Mouse (Mus musculus): ENCODE results near the gene Lmx1b.

The Lmx1b gene

GRCm38 (mm10) chr2:33643721-33644713, 3.7 kb upstream of the Lmx1b start:
- 14% methylated on average over 50 of the region's 50 CpGs for WGBS

- 4% methylated on average over 42 of the region's 42 CpGs for WGBS
Observed at GRCm38 (mm10) chr2:33642650-33643458, 2.5 kb upstream of the Lmx1b start.

- 5% methylated on average over 40 of the region's 41 CpGs for WGBS
Observed at GRCm38 (mm10) chr2:33641859-33642571, 1.7 kb upstream of the Lmx1b start.

- WGBS = 2% methylated on average over 54 of the region's 56 CpGs
Observed at GRCm38 (mm10) chr2:33640978-33641858, 907 bp upstream of the Lmx1b start.

GRCm38 (mm10) chr2:33639301-33640170, 775 bp downstream of the Lmx1b start:
- WGBS = 1% methylated on average over 71 of the region's 71 CpGs

GRCm38 (mm10) chr2:33638141-33638733, 2.1 kb downstream of the Lmx1b start:
- 63% methylated on average over 6 of the region's 6 CpGs for WGBS

- 18% methylated on average over 7 of the region's 7 CpGs for WGBS
Observed at GRCm38 (mm10) chr2:33637288-33637687, 3.0 kb downstream of the Lmx1b start.

- whole genome bisulfite sequencing = 6% methylated on average over 26 of the region's 26 CpGs
Observed at GRCm38 (mm10) chr2:33636628-33637188, 3.6 kb downstream of the Lmx1b start.

- 6% methylated on average over 21 of the region's 21 CpGs for WGBS
Observed at GRCm38 (mm10) chr2:33636117-33636521, 4.2 kb downstream of the Lmx1b start.

- 8% methylated on average over 19 of the region's 19 CpGs for WGBS
Observed at GRCm38 (mm10) chr2:33635323-33636116, 4.8 kb downstream of the Lmx1b start.

GRCm38 (mm10) chr2:33634481-33635090, 5.7 kb downstream of the Lmx1b start:
- 21% methylated on average over 4 of the region's 4 CpGs for WGBS

- WGBS = 32% methylated on average over 5 of the region's 5 CpGs
Observed at GRCm38 (mm10) chr2:33633955-33634354, 6.4 kb downstream of the Lmx1b start.

- WGBS = 52% methylated on average over 5 of the region's 5 CpGs
Observed at GRCm38 (mm10) chr2:33633237-33633636, 7.1 kb downstream of the Lmx1b start.

- WGBS = 32% methylated on average over 5 of the region's 5 CpGs
Observed at GRCm38 (mm10) chr2:33632551-33633059, 7.7 kb downstream of the Lmx1b start.

- 8% methylated on average over 31 of the region's 31 CpGs for WGBS
Observed at GRCm38 (mm10) chr2:33631708-33632343, 8.5 kb downstream of the Lmx1b start.

GRCm38 (mm10) chr2:33631022-33631707, 9.1 kb downstream of the Lmx1b start:
- WGBS = 3% methylated on average over 40 of the region's 40 CpGs
